Mouse (Mus musculus) c-Kit-negative CD71-positive TER-119-positive erythroid progenitor cells, embryonic 14.5 days (primary cell): ENCODE measurements around the gene Gm884.
"Not testable (repeated sequence)": the region's sequence is repeated elsewhere in the genome, so short reads cannot be mapped to it uniquely, and the experiment has no call there.

Experiments used
- DNase-seq: peaks from one replicate; pipeline ENCODE4 v3.0.0-alpha.2; 2013; ENCODE audit warnings: low read depth, low spot score

Gm884 gene

DNA sequence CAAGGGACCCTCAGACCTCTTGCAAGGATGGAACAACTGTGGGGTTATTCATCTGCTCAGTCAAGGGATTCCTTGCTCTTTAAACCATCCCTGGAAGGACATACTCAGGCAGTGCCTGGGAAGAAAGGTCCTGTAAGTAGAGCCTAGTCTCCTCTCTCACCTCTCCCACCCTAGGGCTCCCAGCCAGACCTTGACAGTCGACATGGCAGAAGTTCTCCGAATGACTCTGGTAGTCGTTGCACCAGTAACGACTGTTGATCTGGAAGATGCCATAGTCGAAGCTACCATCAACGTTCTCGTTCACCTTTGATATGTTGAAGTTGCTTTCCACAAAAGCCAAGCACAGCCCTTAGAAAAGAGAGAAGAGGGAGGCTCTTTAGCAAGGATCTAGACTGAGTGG lies 13.9 kb upstream of the Gm884 start:
- no peak for DNase-seq

DNA sequence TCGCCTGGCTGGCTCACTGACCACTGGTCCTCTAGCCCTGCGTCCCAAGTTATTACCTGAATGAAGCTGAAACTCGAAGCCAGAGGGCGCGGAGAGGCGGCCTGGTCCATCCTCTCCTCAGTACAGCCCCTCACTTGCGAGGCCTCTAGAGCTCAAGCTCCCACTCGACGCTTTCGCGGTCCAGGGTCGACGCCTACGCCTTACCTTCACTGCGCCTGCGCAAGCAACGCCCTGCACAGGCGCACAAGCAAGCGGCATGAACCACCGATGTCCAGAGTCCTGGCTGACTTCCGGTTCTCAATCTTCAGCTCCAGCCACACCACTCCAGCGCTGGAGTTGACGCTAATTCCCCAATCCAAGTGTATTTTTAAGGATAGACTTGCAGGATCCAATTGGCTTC lies 6.5 kb upstream of the Gm884 start:
- no peak for DNase-seq

DNA sequence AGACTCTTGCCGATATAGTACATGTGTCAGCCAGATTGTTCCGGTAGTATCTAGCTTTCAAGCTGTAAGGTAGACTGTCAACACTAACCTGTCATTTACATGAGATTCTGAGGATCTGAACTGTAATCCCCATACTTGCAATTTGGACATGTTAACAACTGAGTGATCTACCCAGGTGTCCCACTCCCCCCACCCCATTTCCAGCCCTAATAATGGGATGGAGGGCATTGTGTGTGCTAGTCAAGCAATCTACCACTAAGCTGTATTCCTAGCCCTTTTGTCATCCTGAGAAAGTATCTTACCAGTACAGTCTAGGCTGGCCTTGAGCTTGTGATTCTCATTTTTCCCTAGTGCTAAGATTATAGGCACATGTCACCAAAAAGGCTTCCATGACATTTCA lies 10.2 kb downstream of the Gm884 start:
- no peak for DNase-seq

DNA sequence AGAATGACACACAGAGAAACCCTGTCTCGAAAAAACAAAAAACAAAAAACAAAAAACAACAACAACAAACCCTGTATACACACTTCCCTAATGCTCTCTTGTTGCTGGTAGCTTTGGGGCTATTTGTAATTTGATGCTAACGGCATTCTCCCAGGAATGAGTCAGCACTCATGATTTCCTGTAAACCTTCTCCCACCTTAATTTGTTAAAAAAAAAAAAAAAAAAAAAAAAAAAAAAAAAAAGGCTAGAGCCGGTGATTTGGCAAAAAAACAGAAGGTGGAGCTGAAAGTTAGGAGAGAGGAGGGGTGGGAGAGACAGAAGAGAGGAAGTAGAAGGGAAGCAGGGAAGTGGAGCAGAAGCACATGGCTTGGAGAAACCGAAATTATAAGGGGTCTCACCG lies 14.3 kb downstream of the Gm884 start:
- DNase-seq = no peak

DNA sequence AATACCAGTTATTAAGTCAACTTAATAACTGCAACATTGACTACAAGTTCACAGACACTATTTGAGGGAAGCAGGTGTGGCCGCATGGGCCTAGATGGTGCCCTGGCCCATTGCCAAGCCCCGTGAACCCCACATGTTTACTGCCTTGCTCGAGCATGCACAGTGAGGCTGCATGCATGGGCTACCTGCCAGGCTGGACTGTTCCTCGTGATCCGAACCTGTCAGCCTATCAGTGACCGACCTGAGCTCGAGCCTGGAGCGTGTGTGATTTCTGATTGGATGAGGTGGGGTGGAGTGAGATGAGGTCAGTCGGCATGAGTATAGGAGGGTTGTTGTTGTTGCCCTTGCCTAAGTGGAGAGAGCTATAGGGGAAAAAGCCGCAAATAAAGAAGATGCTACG lies 42.6 kb downstream of the Gm884 start:
- DNase-seq = no peak

DNA sequence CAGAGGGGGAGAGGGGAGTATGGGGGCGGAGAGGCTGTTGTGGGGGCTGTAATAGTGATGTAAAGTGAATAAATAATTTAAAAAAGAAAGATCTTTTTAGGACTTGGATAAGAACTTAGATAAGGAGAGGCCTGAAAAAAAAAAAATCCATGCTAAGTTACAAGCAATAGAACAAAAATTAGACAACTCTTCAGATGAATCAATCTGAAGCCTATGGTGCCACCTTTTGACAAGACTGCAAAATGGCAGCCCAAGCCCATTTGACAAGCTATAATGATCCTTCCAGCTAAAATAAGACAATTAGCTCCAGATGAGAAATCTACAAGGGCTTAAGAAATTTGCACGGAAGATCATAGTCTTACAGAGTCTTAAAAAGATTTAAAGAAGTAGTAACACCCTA lies 64.9 kb downstream of the Gm884 start:
- DNase-seq = no peak

DNA sequence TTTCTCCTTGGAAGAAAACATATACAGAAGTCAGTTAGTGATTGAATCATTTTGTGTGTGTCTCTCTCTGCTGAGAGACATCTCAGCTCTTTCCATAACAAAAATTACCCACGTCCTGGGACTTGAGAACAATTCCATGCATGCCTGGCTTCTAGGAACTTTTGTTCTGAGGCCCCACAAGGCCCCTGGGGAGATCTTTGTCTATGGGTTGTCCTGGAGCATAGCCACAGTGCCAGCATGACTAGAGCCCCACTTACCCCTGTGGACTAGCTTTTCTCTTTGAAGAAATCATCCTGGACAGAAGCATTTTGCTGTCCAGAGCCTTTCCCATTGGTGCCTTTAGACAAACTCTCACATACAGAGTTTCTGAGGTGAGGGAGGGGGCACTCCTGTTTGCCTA lies 86.0 kb downstream of the Gm884 start:
- DNase-seq = not testable (repeated sequence)

DNA sequence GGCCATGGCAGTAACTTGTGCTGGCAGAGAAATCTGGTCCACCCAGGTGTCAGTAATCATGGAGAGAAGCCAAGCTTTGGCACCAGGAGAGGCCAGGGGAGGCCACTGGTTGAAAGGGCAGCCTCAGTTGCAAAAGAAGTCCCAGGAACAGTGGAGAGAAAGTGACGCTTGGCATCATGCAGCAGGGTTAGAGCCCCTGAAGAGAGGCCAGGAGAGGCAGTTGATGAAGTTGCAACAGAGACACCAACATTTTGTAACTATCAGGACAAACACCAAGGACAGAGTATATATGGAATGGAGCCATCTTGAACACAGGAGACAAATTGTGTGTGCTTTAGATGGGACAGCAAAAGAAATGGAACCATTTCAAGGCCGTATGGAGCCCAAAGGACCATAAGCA lies 108.8 kb downstream of the Gm884 start:
- DNase-seq = no peak

DNA sequence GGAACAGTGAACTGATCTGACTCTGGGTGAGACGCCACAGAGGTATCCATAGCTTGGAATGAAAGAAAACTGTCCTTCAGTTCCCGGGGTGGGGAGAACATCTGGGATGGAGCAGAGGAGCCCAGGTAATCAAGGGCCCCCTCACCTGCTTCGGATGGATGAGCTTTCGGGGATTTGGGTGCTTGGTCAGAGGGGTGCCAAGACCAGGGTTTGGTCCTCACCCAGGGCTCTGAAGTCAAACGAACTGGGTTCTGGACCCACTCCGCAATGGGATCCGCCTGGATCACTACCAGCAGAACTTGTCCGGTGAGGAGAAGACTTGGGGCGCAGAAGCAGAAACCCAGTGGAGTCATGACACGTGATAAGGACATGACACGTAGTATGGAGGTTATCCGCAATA lies 116.4 kb downstream of the Gm884 start, which contains the start of gene Lrrc37a:
Gene Lrrc37a, minus strand, starts transcription at position 101 of the 400 bp plus-strand sequence.
- no peak for DNase-seq
